Mouse (Mus musculus) liver, embryonic 15.5 days (tissue): ENCODE measurements at regions not wholly inside any gene's neighbourhood (a gene's known extent, or its start where the extent isn't known, plus 50 kb on each side); places are given as distances from the start of the nearest gene placed in this dataset.

Source experiments
- ATAC-seq: fragments of 200-750 bp; cut with Nextera tagmentation; 2 replicates; pipeline ENCODE4 v1.8.0; 2017; ENCODE audit warnings: moderate number of reproducible peaks, mild to moderate bottlenecking, moderate library complexity; ENCODE audit not compliant: insufficient read depth
- H3K27ac ChIP-seq: fragments of 300-500 bp; sonication (generic); replicated peaks from 2 replicates; pipeline ENCODE4 v1.5.1; 2015; ENCODE audit warnings: mild to moderate bottlenecking, inconsistent platforms
- H3K27me3 ChIP-seq: fragments of 300-500 bp; sonication (generic); 2 replicates; pipeline ENCODE4 v1.6.1; 2015; ENCODE audit warnings: mild to moderate bottlenecking, inconsistent platforms
- H3K36me3 ChIP-seq: fragments of 300-500 bp; sonication (generic); replicated peaks from 2 replicates; pipeline ENCODE4 v1.6.1; 2015; ENCODE audit warnings: moderate library complexity, mild to moderate bottlenecking, inconsistent platforms
- H3K4me1 ChIP-seq: fragments of 300-500 bp; sonication (generic); replicated peaks from 2 replicates; pipeline ENCODE4 v1.6.1; 2015; ENCODE audit warnings: inconsistent platforms
- H3K4me2 ChIP-seq: fragments of 300-500 bp; sonication (generic); 2 replicates; pipeline ENCODE4 v1.6.1; 2015; ENCODE audit warnings: moderate library complexity, mild to moderate bottlenecking, inconsistent platforms
- H3K4me3 ChIP-seq: fragments of 300-500 bp; sonication (generic); replicated peaks from 2 replicates; pipeline ENCODE4 v1.5.1; 2015; ENCODE audit warnings: mild to moderate bottlenecking, inconsistent platforms
- H3K9ac ChIP-seq: fragments of 300-500 bp; sonication (generic); 2 replicates; pipeline ENCODE4 v1.6.1; 2015; ENCODE audit warnings: moderate library complexity, mild to moderate bottlenecking, inconsistent platforms
- H3K9me3 ChIP-seq: fragments of 300-500 bp; sonication (generic); replicated peaks from 2 replicates; pipeline ENCODE4 v1.6.1; 2016; ENCODE audit warnings: inconsistent platforms
- WGBS: fragments of 180-500 bp; shearing (Covaris S2); methylation state at CpG from one replicate; pipeline ENCODE4 v1.1.7; 2015; ENCODE audit warnings: mixed read lengths; ENCODE audit not compliant: insufficient replicate concordance; 5-methylcytosine and 5-hydroxymethylcytosine counted together

- no peak overlapping the region for H3K9ac ChIP-seq
- ATAC-seq, result no peak
- H3K9me3 ChIP-seq, result no peaks in the 10 kb centered on the region
- no peak overlapping the region for H3K4me2 ChIP-seq
- H3K27ac ChIP-seq, result no peak overlapping the region
- H3K4me1 ChIP-seq, result no peaks in the 10 kb centered on the region
- H3K4me3 ChIP-seq, result no peak overlapping the region
- H3K36me3 ChIP-seq, result no peaks in the 10 kb centered on the region
- WGBS, result 36% methylated on average over 7 of the region's 7 CpGs
- no peaks in the 10 kb centered on the region for H3K27me3 ChIP-seq
Measured at GRCm38 (mm10) chr5:91198620-91199019, 59.2 kb downstream of the Areg start.

- 4% methylated on average over 5 of the region's 5 CpGs for WGBS
- H3K27me3 ChIP-seq, result no peaks in the 10 kb centered on the region
- H3K9me3 ChIP-seq, result no peaks in the 10 kb centered on the region
- ATAC-seq, result no peak
- H3K9ac ChIP-seq, result no peak overlapping the region
- H3K4me3 ChIP-seq, result no peak overlapping the region
- no peaks in the 10 kb centered on the region for H3K36me3 ChIP-seq
- H3K27ac ChIP-seq, result no peak overlapping the region
- no peaks in the 10 kb centered on the region for H3K4me1 ChIP-seq
- H3K4me2 ChIP-seq, result no peak overlapping the region
Measured at GRCm38 (mm10) chr5:91200448-91200847, 61.0 kb downstream of the Areg start.

GRCm38 (mm10) chr5:91204225-91205005 is 65.0 kb downstream of the Areg start:
- no peak overlapping the region for H3K27ac ChIP-seq
- ATAC-seq, result no peak
- 67% methylated on average over 13 of the region's 13 CpGs for WGBS
- no peaks in the 10 kb centered on the region for H3K36me3 ChIP-seq
- no peaks in the 10 kb centered on the region for H3K27me3 ChIP-seq
- no peak overlapping the region for H3K4me2 ChIP-seq
- no peaks in the 10 kb centered on the region for H3K9me3 ChIP-seq
- H3K4me3 ChIP-seq, result no peak overlapping the region
- H3K4me1 ChIP-seq, result no peaks in the 10 kb centered on the region
- H3K9ac ChIP-seq, result no peak overlapping the region

GRCm38 (mm10) chr5:91205350-91205880 is 66.0 kb downstream of the Areg start:
- 55% methylated on average over 3 of the region's 3 CpGs for WGBS
- ATAC-seq, result no peak
- H3K27ac ChIP-seq, result no peak overlapping the region
- H3K4me3 ChIP-seq, result no peak overlapping the region
- H3K36me3 ChIP-seq, result no peaks in the 10 kb centered on the region
- H3K9ac ChIP-seq, result no peak overlapping the region
- H3K27me3 ChIP-seq, result no peaks in the 10 kb centered on the region
- H3K4me2 ChIP-seq, result no peak overlapping the region
- H3K9me3 ChIP-seq, result no peaks in the 10 kb centered on the region
- H3K4me1 ChIP-seq, result no peaks in the 10 kb centered on the region

GRCm38 (mm10) chr5:91206569-91207490 is 67.4 kb downstream of the Areg start:
- H3K4me1 ChIP-seq, result no peaks in the 10 kb centered on the region
- H3K9ac ChIP-seq, result no peak overlapping the region
- H3K27me3 ChIP-seq, result no peaks in the 10 kb centered on the region
- H3K36me3 ChIP-seq, result no peaks in the 10 kb centered on the region
- H3K4me2 ChIP-seq, result no peak overlapping the region
- 54% methylated on average over 9 of the region's 9 CpGs for WGBS
- ATAC-seq, result no peak
- H3K4me3 ChIP-seq, result no peak overlapping the region
- H3K9me3 ChIP-seq, result no peaks in the 10 kb centered on the region
- H3K27ac ChIP-seq, result no peak overlapping the region

GRCm38 (mm10) chr5:91220174-91220573 is 80.8 kb downstream of the Areg start:
- Histone ChIP-seq H3K4me1 (no peaks in the 10 kb centered on the region), H3K27ac (no peak overlapping the region), H3K9me3 (no peaks in the 10 kb centered on the region), H3K27me3 (no peaks in the 10 kb centered on the region), H3K4me3 (no peak overlapping the region), H3K4me2 (no peak overlapping the region), H3K9ac (no peak overlapping the region), H3K36me3 (no peaks in the 10 kb centered on the region)
- no peak for ATAC-seq
- WGBS, result 74% methylated on average over 4 of the region's 4 CpGs

- no peak overlapping the region for H3K27ac ChIP-seq
- H3K4me1 ChIP-seq, result no peaks in the 10 kb centered on the region
- H3K9me3 ChIP-seq, result no peaks in the 10 kb centered on the region
- no peak overlapping the region for H3K4me3 ChIP-seq
- H3K4me2 ChIP-seq, result no peak overlapping the region
- 44% methylated on average over 4 of the region's 4 CpGs for WGBS
- no peak overlapping the region for H3K9ac ChIP-seq
- no peaks in the 10 kb centered on the region for H3K27me3 ChIP-seq
- H3K36me3 ChIP-seq, result no peaks in the 10 kb centered on the region
- ATAC-seq, result no peak
Measured at GRCm38 (mm10) chr5:91241656-91242055, 102.3 kb downstream of the Areg start.

GRCm38 (mm10) chr5:91247444-91247843 is 108.0 kb downstream of the Areg start:
- ATAC-seq, result no peak
- H3K27me3 ChIP-seq, result no peaks in the 10 kb centered on the region
- WGBS, result 71% methylated on average over 5 of the region's 5 CpGs

GRCm38 (mm10) chr5:91261895-91262294 is 122.5 kb downstream of the Areg start:
- H3K4me2 ChIP-seq, result no peak overlapping the region
- H3K27ac ChIP-seq, result no peak overlapping the region
- no peak overlapping the region for H3K9ac ChIP-seq
- H3K9me3 ChIP-seq, result no peaks in the 10 kb centered on the region
- H3K4me1 ChIP-seq, result no peaks in the 10 kb centered on the region
- H3K36me3 ChIP-seq, result no peaks in the 10 kb centered on the region
- ATAC-seq, result no peak
- no peaks in the 10 kb centered on the region for H3K27me3 ChIP-seq
- H3K4me3 ChIP-seq, result no peak overlapping the region

More at GRCm38 (mm10) chr5:91247444-91247843, 108.0 kb downstream of the Areg start:
- Histone ChIP-seq H3K36me3 (no peaks in the 10 kb centered on the region), H3K9ac (no peak overlapping the region), H3K9me3 (no peaks in the 10 kb centered on the region), H3K4me2 (no peak overlapping the region), H3K27ac (no peak overlapping the region), H3K4me3 (no peak overlapping the region), H3K4me1 (no peaks in the 10 kb centered on the region)

GRCm38 (mm10) chr5:91262526-91262925 is 123.1 kb downstream of the Areg start:
- H3K9ac ChIP-seq, result no peak overlapping the region
- ATAC-seq, result no peak
- no peaks in the 10 kb centered on the region for H3K4me1 ChIP-seq
- H3K9me3 ChIP-seq, result no peaks in the 10 kb centered on the region
- H3K36me3 ChIP-seq, result no peaks in the 10 kb centered on the region
- H3K4me2 ChIP-seq, result no peak overlapping the region
- no peak overlapping the region for H3K27ac ChIP-seq
- WGBS, result 56% methylated on average over 1 of the region's 1 CpGs
- no peaks in the 10 kb centered on the region for H3K27me3 ChIP-seq
- no peak overlapping the region for H3K4me3 ChIP-seq

GRCm38 (mm10) chr5:91270747-91271146 is 131.3 kb downstream of the Areg start:
- Histone ChIP-seq H3K36me3 (no peaks in the 10 kb centered on the region), H3K4me1 (no peaks in the 10 kb centered on the region), H3K9ac (no peak overlapping the region), H3K4me2 (no peak overlapping the region), H3K9me3 (no peaks in the 10 kb centered on the region), H3K4me3 (no peak overlapping the region), H3K27me3 (no peaks in the 10 kb centered on the region), H3K27ac (no peak overlapping the region)
- ATAC-seq, result no peak
- 53% methylated on average over 1 of the region's 1 CpGs for WGBS
